Mouse (Mus musculus) stomach, postnatal 0 days (tissue): ENCODE data around the gene Fam151a.

Experiments used
- CTCF ChIP-seq: IDR thresholded peaks from 2 replicates; pipeline ENCODE4 v1.5.1; 2016; ENCODE audit warnings: antibody characterized with exemption, low read depth, mild to moderate bottlenecking, moderate library complexity
- EP300 ChIP-seq: optimal IDR thresholded peaks from 2 replicates; pipeline ENCODE3; 2016; ENCODE audit warnings: antibody characterized with exemption

- no peak for TF ChIP-seq CTCF
- no peak for TF ChIP-seq EP300
Measured at GRCm38 (mm10) chr4:106783137-106783536, 49.4 kb downstream of the Fam151a start.
